Mouse (Mus musculus) hindbrain, embryonic 16.5 days (tissue): ENCODE measurements around the gene Canx. TPM values are rescaled to one million over a fixed set of nuclear protein-coding genes. Genes with fewer than 3 reads are reported as not detected.
A peak's percentile ranks its signal among the peaks of the same experiment; 100 is the strongest.

Experiments
- ATAC-seq: fragments of 200-750 bp; cut with Nextera tagmentation; 2 replicates; pipeline ENCODE4 v1.8.0; 2017; ENCODE audit warnings: moderate TSS enrichment, moderate library complexity
- H3K27ac ChIP-seq: fragments of 300-500 bp; sonication (generic); 2 replicates; pipeline ENCODE4 v1.5.1; 2014; ENCODE audit warnings: low read depth, mild to moderate bottlenecking, control low read depth, low read length, moderate library complexity
- H3K27me3 ChIP-seq: fragments of 300-500 bp; sonication (generic); replicated peaks from 2 replicates; pipeline ENCODE4 v1.6.1; 2014; ENCODE audit warnings: low read length; ENCODE audit not compliant: control insufficient read depth, insufficient read depth
- H3K36me3 ChIP-seq: fragments of 300-500 bp; sonication (generic); 2 replicates; pipeline ENCODE4 v1.6.1; 2014; ENCODE audit warnings: mild to moderate bottlenecking, low read length, moderate library complexity, mixed read lengths; ENCODE audit not compliant: control insufficient read depth, insufficient read depth
- H3K4me1 ChIP-seq: fragments of 300-500 bp; sonication (generic); 2 replicates; pipeline ENCODE4 v1.6.1; 2014; ENCODE audit warnings: low read depth, low read length; ENCODE audit not compliant: control insufficient read depth, insufficient read depth
- H3K4me2 ChIP-seq: fragments of 300-500 bp; sonication (generic); 2 replicates; pipeline ENCODE4 v1.6.1; 2014; ENCODE audit warnings: mild to moderate bottlenecking, low read length, control low read depth, moderate library complexity
- H3K4me3 ChIP-seq: fragments of 300-500 bp; sonication (generic); 2 replicates; pipeline ENCODE4 v1.5.1; 2014; ENCODE audit warnings: mild to moderate bottlenecking, low read length, control low read depth, moderate library complexity
- H3K9ac ChIP-seq: fragments of 300-500 bp; sonication (generic); 2 replicates; pipeline ENCODE4 v1.6.1; 2014; ENCODE audit warnings: low read depth, mild to moderate bottlenecking, control low read depth, low read length, moderate library complexity
- H3K9me3 ChIP-seq: fragments of 300-500 bp; sonication (generic); 2 replicates; pipeline ENCODE4 v1.6.1; 2014; ENCODE audit warnings: mild to moderate bottlenecking, low read length, moderate library complexity; ENCODE audit not compliant: control insufficient read depth
- WGBS: fragments of 180-500 bp; shearing (Covaris S2); extraction: QIAGEN DNeasy Blood & Tissue Kit; methylation state at CpG from one replicate; pipeline ENCODE4 v1.1.7; 2014; 5-methylcytosine and 5-hydroxymethylcytosine counted together
- polyA plus RNA-seq: library from polyadenylated mRNA; unstranded; fragments of >200 nt; fragmentation: Nextera tagmentation; extraction: Ambion mirVana; gene quantifications from 2 replicates; pipeline ENCODE4 v1.2.1, GENCODE M21; 2015

Gene Canx
- 303 and 304 TPM in 2 replicates for polyA plus RNA-seq

DNA sequence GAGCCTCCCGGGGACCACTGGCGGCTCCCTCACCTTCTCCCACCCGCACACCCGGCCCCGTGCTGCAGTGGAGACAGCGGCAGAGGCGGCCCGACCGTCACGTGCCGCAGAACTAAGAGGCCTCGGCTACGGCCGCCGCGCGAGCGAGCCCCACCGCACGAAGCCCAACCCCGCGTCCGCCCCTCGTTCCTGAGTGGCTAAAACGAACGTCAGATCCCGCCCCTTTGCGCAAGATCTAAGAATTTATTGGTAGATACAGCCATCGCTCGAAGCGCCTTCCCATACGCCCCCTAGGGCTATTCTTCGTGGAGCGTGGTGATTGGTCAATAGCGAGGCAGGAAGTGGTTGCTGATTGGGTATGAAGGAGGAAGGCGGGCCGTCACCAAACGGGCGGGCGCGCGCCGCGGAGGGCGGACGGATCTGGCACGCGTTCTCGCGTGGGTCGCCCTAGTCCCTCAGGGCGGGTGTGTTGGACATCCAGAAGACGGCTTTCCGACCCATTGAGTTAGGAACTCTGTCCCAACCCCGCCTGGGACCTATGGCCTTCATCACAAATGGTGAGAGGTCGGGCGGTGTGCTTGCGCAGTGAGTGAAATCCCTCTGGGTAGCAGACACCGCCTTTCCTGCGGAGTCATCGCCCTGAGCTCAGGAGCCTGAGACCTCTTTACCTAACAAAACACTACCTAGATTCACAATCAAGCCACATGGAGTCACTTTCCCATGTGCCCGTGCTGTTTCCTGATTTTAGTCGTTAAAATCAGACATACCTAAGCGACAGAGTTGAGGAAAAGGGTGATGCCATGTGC is at the start of gene Canx:
TSS of gene Canx (minus strand) at position 178 of the 806 bp plus-strand sequence.
- Histone ChIP-seq H3K36me3 (no peaks in the 10 kb centered on the region), H3K9ac (peak within 1 kb of the TSS; percentile 88), H3K9me3 (no peaks in the 10 kb centered on the region), H3K27ac (peak within 1 kb of the TSS; percentile 89), H3K4me2 (peak within 1 kb of the TSS; percentile 82), H3K27me3 (no peaks in the 10 kb centered on the region), H3K4me3 (peak within 1 kb of the TSS; percentile 71), H3K4me1 (peaks cover 25% of the 10 kb centered on the region)
- WGBS: under 1% methylated on average over 62 of the region's 64 CpGs
- peak; percentile 99 for ATAC-seq

DNA sequence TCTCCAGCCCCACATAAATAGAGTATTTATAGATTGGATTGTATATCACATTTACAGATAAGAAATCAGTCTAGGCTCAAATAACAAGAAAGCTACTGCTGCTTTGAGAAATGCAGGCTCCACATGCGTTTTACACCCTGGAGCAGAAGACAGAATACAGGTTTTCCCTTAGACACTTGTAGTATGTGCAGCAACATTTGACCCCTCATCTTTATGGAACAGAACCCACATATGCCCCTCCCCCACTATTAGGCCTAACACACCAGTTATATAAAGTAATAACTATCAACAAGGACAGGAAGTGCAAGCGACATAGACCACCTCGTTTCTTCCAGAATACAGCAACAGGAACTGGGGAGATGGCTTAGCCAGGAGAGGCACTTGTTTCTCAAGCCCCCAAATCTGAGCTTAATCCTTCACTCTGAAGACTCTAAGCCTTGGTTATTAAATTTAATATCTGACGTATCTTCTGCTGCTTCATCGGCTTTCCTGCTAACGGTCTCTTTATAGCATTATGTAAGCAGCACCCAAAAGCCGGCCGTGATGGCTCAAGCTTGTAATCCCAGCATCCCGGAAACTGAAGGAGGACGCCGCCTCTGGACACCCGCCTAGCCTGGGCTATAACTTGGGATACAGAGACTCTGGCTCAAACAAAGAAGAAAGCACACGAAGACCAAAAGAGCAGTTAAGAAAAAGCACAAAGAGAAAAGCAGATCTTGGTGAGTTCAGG is 49.0 kb upstream of the Canx start:
- 88% methylated on average over 13 of the region's 13 CpGs for WGBS
- ATAC-seq: no peak
- H3K36me3 ChIP-seq: peaks cover 2% of the 10 kb centered on the region; the same call in 1 of the 2 replicates
- H3K9me3 ChIP-seq: no peaks in the 10 kb centered on the region
- H3K4me1 ChIP-seq: peaks cover 12% of the 10 kb centered on the region
- no peak overlapping the region for H3K4me2 ChIP-seq
- no peak overlapping the region for H3K27ac ChIP-seq
- no peaks in the 10 kb centered on the region for H3K27me3 ChIP-seq
- H3K9ac ChIP-seq: no peak overlapping the region
- no peak overlapping the region for H3K4me3 ChIP-seq

DNA sequence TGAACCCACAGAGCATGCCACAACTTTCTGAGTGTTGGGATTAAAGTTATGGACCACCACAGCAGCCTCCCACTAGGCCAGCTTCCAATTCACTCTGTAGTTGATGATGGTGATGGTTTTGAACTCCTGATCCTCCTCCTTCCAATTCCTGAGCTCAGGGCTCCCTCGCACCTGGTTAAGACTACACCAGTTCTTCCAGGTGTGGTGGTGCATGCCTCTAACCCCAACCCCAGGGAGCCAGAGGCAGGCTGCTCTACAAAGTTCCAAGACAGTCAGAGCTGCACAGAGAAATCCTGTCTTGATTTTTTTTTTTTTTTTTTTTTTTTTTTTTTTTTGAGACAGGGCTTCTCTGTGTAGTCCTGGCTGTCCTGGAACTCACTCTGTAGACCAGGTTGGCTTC is 48.1 kb upstream of the Canx start:
- Histone ChIP-seq H3K4me1 (peaks cover 7% of the 10 kb centered on the region), H3K27me3 (no peaks in the 10 kb centered on the region), H3K27ac (no peak overlapping the region), H3K9ac (no peak overlapping the region), H3K4me3 (no peak overlapping the region), H3K36me3 (no peaks in the 10 kb centered on the region), H3K9me3 (no peaks in the 10 kb centered on the region), H3K4me2 (no peak overlapping the region)
- no peak for ATAC-seq
- 100% methylated on average over 1 of the region's 1 CpGs for WGBS

DNA sequence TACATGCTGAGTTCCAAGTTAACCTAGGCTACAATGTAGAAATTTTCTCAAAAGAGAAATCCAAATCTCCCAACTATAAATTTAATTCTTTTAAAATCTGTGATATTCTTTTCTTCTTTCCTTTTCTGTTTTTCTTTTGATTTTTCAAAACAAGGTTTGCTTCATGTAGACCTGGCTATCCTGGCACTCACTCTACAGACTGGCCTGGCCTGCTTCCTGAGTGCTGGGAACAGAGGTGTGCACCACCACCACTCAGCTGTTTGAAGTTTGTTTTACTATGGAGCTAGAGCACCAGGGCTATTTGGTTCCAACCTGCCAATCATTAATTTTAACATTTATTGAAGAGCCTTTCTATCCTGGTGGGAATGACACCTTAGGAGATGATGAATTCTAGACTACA is 47.6 kb upstream of the Canx start:
- Histone ChIP-seq H3K27ac (no peak overlapping the region), H3K4me3 (no peak overlapping the region), H3K9ac (no peak overlapping the region), H3K36me3 (no peaks in the 10 kb centered on the region), H3K4me2 (no peak overlapping the region), H3K4me1 (peaks cover 7% of the 10 kb centered on the region), H3K9me3 (no peaks in the 10 kb centered on the region), H3K27me3 (no peaks in the 10 kb centered on the region)
- no peak for ATAC-seq

DNA sequence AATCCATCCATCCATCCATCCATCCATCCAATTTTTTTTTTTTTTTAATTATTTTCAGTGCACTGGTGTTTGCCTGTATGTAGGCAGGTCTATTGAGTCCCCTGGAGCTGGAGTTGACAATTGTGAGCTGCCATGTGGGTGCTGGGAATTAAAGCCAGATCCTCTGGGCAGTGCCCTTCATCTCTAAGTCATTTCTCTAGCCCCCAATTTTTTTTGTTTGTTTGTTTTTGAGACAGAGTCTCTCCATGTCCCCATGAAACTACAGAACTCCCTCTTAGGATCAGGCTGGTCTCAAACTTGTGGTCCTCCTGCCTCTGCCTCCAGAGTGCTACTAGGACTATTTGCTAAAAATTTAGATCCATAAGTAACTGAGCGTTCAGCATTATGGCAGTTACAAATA is 46.4 kb upstream of the Canx start:
- ATAC-seq: no peak
- Histone ChIP-seq H3K4me1 (peaks cover 7% of the 10 kb centered on the region), H3K4me2 (peak overlapping the region; percentile 60), H3K27ac (peak overlapping the region; percentile 88), H3K9me3 (no peaks in the 10 kb centered on the region), H3K27me3 (no peaks in the 10 kb centered on the region), H3K4me3 (no peak overlapping the region), H3K9ac (peak overlapping the region; percentile 69), H3K36me3 (no peaks in the 10 kb centered on the region)
- WGBS: 100% methylated on average over 1 of the region's 1 CpGs

DNA sequence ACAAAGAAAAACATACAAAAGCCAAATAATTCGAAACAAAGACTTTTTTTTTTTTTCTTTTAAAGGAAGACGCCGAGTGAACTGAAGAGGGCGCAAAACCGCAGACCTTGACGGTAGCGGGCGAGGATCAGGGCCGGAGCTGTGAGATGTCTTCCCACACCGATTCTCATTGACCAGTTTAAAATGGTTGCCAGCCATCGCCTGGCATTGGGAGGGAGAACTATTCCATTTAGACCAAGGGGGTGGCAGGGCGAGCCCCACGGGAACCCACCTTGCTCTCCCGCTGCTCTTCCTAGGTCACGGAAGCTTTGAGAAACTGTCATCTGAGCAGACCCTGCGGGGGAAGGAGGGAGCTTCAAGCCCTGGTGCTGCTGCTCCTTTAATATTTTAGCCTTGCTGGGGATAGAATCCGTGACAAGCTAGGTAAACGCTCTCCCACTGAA is 45.9 kb upstream of the Canx start:
- H3K36me3 ChIP-seq: no peaks in the 10 kb centered on the region
- ATAC-seq: peak; percentile 69; the same call in 1 of the 2 replicates
- 1% methylated on average over 18 of the region's 18 CpGs for WGBS
- peak overlapping the region; percentile 37 for H3K4me3 ChIP-seq
- peak overlapping the region; percentile 88 for H3K27ac ChIP-seq
- H3K9ac ChIP-seq: peak overlapping the region; percentile 69
- H3K27me3 ChIP-seq: no peaks in the 10 kb centered on the region
- H3K4me1 ChIP-seq: peaks cover 7% of the 10 kb centered on the region
- no peaks in the 10 kb centered on the region for H3K9me3 ChIP-seq
- H3K4me2 ChIP-seq: peak overlapping the region; percentile 60

DNA sequence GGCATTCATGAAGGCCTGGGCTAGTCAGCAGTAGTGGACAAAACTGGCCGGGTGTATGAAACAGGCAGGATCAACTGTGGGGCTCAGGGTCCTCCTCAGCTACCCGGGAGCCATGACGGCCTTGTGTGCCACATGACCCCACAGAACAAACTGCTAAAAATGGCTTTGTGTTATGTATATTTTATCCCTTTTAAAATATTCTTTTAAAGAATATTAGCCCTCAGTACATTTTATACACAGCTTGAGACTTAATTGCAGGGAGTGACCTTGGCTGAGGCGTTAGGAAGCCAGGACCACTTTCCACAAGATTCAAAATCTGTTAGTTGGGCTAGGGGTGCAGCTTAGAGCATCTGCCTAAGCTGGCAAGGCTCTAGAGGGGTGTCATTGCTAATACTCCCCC is 45.5 kb upstream of the Canx start:
- ATAC-seq: 0 out of 2 replicates have a peak, but pooled peaks have one; percentile 48

GRCm38 (mm10) chr11:50369360-50369911 is 44.0 kb upstream of the Canx start:
- Histone ChIP-seq H3K36me3 (no peaks in the 10 kb centered on the region), H3K4me1 (peaks cover 4% of the 10 kb centered on the region; the same call in 1 of the 2 replicates), H3K4me3 (no peak overlapping the region), H3K9ac (no peak overlapping the region), H3K4me2 (no peak overlapping the region), H3K27me3 (no peaks in the 10 kb centered on the region), H3K9me3 (no peaks in the 10 kb centered on the region), H3K27ac (no peak overlapping the region)
- WGBS: 89% methylated on average over 5 of the region's 5 CpGs
- ATAC-seq: no peak

More for the DNA sequence above, 45.5 kb upstream of the Canx start:
- H3K9me3 ChIP-seq: no peaks in the 10 kb centered on the region
- H3K4me2 ChIP-seq: peak overlapping the region; percentile 60
- H3K4me1 ChIP-seq: peaks cover 4% of the 10 kb centered on the region; the same call in 1 of the 2 replicates
- no peaks in the 10 kb centered on the region for H3K36me3 ChIP-seq
- H3K9ac ChIP-seq: no peak overlapping the region
- H3K27ac ChIP-seq: peak overlapping the region; percentile 68
- 46% methylated on average over 4 of the region's 4 CpGs for WGBS
- H3K27me3 ChIP-seq: no peaks in the 10 kb centered on the region
- no peak overlapping the region for H3K4me3 ChIP-seq

- Histone ChIP-seq H3K4me2 (no peak overlapping the region), H3K4me3 (no peak overlapping the region), H3K27ac (no peak overlapping the region), H3K9ac (no peak overlapping the region), H3K4me1 (peaks cover 4% of the 10 kb centered on the region; the same call in 1 of the 2 replicates), H3K27me3 (no peaks in the 10 kb centered on the region), H3K9me3 (no peaks in the 10 kb centered on the region), H3K36me3 (no peaks in the 10 kb centered on the region)
- WGBS: 94% methylated on average over 9 of the region's 9 CpGs
- ATAC-seq: no peak
Measured at GRCm38 (mm10) chr11:50367531-50367930, 42.1 kb upstream of the Canx start.
